Mouse (Mus musculus) spleen, adult 2 months (tissue): ENCODE data around the gene Xrra1.

Experiments
- CTCF ChIP-seq: fragments of 200-500 bp; IDR thresholded peaks from 2 replicates; pipeline ENCODE4 v1.5.1; 2011; ENCODE audit warnings: mild to moderate bottlenecking, inconsistent platforms; ENCODE audit not compliant: insufficient read depth, insufficient read length, insufficient replicate concordance; ENCODE audit errors: extremely low read depth
- POLR2A ChIP-seq: fragments of 200-500 bp; IDR thresholded peaks from 2 replicates; pipeline ENCODE4 v1.6.1; 2011; ENCODE audit warnings: low read depth, low read length, inconsistent platforms

DNA sequence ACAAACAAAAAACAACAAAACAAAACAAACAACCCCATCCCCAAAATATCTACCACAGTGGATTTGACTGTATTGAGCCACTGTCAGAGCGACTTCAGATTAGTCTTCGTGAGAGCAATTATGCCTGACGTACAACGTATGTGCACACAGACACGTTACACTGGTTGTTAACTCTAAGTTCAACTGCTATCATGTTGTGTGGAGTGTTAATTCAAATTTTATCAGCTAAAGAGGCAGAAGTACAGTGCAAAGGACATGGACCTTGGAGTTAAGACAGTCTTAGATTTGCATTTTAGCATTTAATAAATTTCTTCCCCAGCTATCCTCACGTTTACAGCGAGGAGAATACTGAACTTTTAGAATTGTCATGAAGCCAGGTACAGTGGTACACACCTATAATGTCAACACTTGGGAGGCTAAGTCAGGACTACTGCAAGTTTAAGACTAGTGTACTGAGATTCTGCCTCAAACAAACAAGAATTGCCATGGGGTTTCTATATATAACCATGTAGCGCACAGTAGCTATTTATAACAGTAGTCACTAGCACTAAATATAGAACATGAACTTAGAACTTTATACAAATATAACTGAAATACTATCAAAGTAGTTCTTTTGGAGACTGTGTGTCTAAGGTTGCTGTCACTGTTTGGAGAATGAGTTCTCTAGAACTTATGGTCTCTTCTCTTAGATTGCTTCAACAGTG, 13.2 kb upstream of the Xrra1 start:
- TF ChIP-seq CTCF (no peak), POLR2A (no peak)
